Mouse (Mus musculus): ENCODE results near the gene Bpi. TPM values are rescaled to one million over a fixed set of nuclear protein-coding genes. Genes with fewer than 3 reads are reported as not detected.

Bpi gene
- polyA plus RNA-seq (2014; fragmentation: Nextera tagmentation; extraction: Ambion mirVana) = not detected in 2 replicates

- Histone ChIP-seq H3K4me3 (ENCODE audit: low read depth, low read length) (no peak within 1 kb of the TSS), H3K4me1 (ENCODE audit: control insufficient read depth, insufficient read depth, low read length) (peaks cover 18% of the 10 kb centered on the region; the same call in 1 of the 2 replicates), H3K9ac (replicated peaks; ENCODE audit: low read depth, low read length) (0 out of 2 replicates have a peak within 1 kb of the TSS, but pooled peaks have one; percentile 4), H3K27ac (ENCODE audit: low read length) (peak within 1 kb of the TSS; percentile 39; the same call in 1 of the 2 replicates), H3K4me2 (replicated peaks; ENCODE audit: low read depth, low read length) (0 out of 2 replicates have a peak within 1 kb of the TSS, but pooled peaks have one; percentile 0), H3K36me3 (ENCODE audit: control insufficient read depth, insufficient read depth, low read length) (no peaks in the 10 kb centered on the region), H3K27me3 (ENCODE audit: control insufficient read depth, insufficient read depth, low read length) (no peaks in the 10 kb centered on the region), H3K9me3 (ENCODE audit: control insufficient read depth, low read depth, low read length) (no peaks in the 10 kb centered on the region)
- no peak for ATAC-seq (ENCODE audit: insufficient number of reproducible peaks, insufficient read depth, low FRiP score, low read depth)
- WGBS = 58% methylated on average over 18 of the region's 18 CpGs
These were observed at the start of gene Bpi for GRCm38 (mm10) chr2:158258005-158258418. Gene Bpi, plus strand, starts transcription at chr2:158258094.

DNA sequence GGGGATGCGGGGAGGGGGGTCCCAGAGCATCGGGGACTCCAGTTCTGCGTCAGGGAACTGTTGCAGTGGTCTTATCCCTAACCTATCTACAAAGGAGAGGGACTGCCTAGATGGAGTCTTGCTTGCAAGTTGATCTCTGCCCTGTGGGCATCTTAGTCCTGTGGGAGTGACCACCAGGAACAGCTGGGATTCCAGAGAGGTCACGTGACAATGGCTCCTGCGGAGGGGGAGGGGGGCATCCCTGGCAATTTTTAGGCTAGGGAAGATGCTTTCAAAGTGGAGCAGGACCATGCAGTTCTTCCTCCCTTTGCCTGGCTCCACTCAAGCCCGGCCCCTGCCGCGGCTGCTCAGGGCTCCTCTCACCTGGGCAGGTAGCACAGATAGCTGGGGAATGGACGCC, 48.1 kb upstream of the Bpi start:
- WGBS = 59% methylated on average over 9 of the region's 9 CpGs
- no peak overlapping the region for H3K9ac ChIP-seq (replicated peaks; ENCODE audit: low read depth, low read length)
- no peak for ATAC-seq (ENCODE audit: insufficient number of reproducible peaks, insufficient read depth, low FRiP score, low read depth)

GRCm38 (mm10) chr2:158210503-158210902, 47.4 kb upstream of the Bpi start:
- 53% methylated on average over 4 of the region's 4 CpGs for WGBS
- no peak overlapping the region for H3K4me3 ChIP-seq (ENCODE audit: low read depth, low read length)

More for the DNA sequence above, 48.1 kb upstream of the Bpi start:
- H3K4me3 ChIP-seq (ENCODE audit: low read depth, low read length) = no peak overlapping the region
- no peaks in the 10 kb centered on the region for H3K27me3 ChIP-seq (ENCODE audit: control insufficient read depth, insufficient read depth, low read length)
- H3K4me2 ChIP-seq (replicated peaks; ENCODE audit: low read depth, low read length) = no peak overlapping the region
- H3K9me3 ChIP-seq (ENCODE audit: control insufficient read depth, low read depth, low read length) = no peaks in the 10 kb centered on the region
- H3K4me1 ChIP-seq (ENCODE audit: control insufficient read depth, insufficient read depth, low read length) = peaks cover 5% of the 10 kb centered on the region
- H3K27ac ChIP-seq (ENCODE audit: low read length) = no peak overlapping the region
- H3K36me3 ChIP-seq (ENCODE audit: control insufficient read depth, insufficient read depth, low read length) = no peaks in the 10 kb centered on the region

DNA sequence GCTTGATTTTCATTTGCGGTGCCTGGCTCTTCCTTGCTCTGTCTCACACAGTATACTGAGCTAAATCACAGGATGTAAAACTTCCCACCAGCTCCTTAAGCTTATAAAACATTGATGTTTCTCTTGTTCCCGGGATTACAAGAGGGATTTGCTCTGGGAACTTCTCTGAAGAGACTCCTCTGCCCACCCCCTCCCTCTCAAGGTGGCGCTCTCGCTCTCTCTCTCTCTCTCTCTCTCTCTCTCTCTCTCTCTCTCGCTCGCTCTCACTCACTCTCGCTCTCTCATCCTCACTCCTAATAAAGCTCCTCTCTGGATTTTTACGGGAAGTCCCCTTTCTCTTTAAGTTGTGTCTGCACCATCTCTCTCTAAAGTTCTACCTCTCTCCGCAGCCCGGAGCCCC, 46.9 kb upstream of the Bpi start:
- no peaks in the 10 kb centered on the region for H3K9me3 ChIP-seq (ENCODE audit: control insufficient read depth, low read depth, low read length)
- ATAC-seq (ENCODE audit: insufficient number of reproducible peaks, insufficient read depth, low FRiP score, low read depth) = no peak
- no peak overlapping the region for H3K9ac ChIP-seq (replicated peaks; ENCODE audit: low read depth, low read length)
- no peak overlapping the region for H3K4me3 ChIP-seq (ENCODE audit: low read depth, low read length)
- H3K4me1 ChIP-seq (ENCODE audit: control insufficient read depth, insufficient read depth, low read length) = peaks cover 9% of the 10 kb centered on the region
- H3K27me3 ChIP-seq (ENCODE audit: control insufficient read depth, insufficient read depth, low read length) = no peaks in the 10 kb centered on the region
- H3K27ac ChIP-seq (ENCODE audit: low read length) = no peak overlapping the region
- H3K36me3 ChIP-seq (ENCODE audit: control insufficient read depth, insufficient read depth, low read length) = no peaks in the 10 kb centered on the region
- no peak overlapping the region for H3K4me2 ChIP-seq (replicated peaks; ENCODE audit: low read depth, low read length)
- 25% methylated on average over 10 of the region's 10 CpGs for WGBS

More at GRCm38 (mm10) chr2:158210503-158210902, 47.4 kb upstream of the Bpi start:
- Histone ChIP-seq H3K9ac (replicated peaks; ENCODE audit: low read depth, low read length) (no peak overlapping the region), H3K4me1 (ENCODE audit: control insufficient read depth, insufficient read depth, low read length) (peaks cover 9% of the 10 kb centered on the region), H3K27ac (ENCODE audit: low read length) (no peak overlapping the region), H3K9me3 (ENCODE audit: control insufficient read depth, low read depth, low read length) (no peaks in the 10 kb centered on the region), H3K4me2 (replicated peaks; ENCODE audit: low read depth, low read length) (no peak overlapping the region), H3K36me3 (ENCODE audit: control insufficient read depth, insufficient read depth, low read length) (no peaks in the 10 kb centered on the region), H3K27me3 (ENCODE audit: control insufficient read depth, insufficient read depth, low read length) (no peaks in the 10 kb centered on the region)
- no peak for ATAC-seq (ENCODE audit: insufficient number of reproducible peaks, insufficient read depth, low FRiP score, low read depth)

GRCm38 (mm10) chr2:158211764-158212471, 46.0 kb upstream of the Bpi start:
- Histone ChIP-seq H3K27ac (ENCODE audit: low read length) (no peak overlapping the region), H3K9ac (replicated peaks; ENCODE audit: low read depth, low read length) (no peak overlapping the region), H3K4me2 (replicated peaks; ENCODE audit: low read depth, low read length) (no peak overlapping the region), H3K27me3 (ENCODE audit: control insufficient read depth, insufficient read depth, low read length) (no peaks in the 10 kb centered on the region), H3K36me3 (ENCODE audit: control insufficient read depth, insufficient read depth, low read length) (no peaks in the 10 kb centered on the region), H3K4me1 (ENCODE audit: control insufficient read depth, insufficient read depth, low read length) (peaks cover 9% of the 10 kb centered on the region), H3K4me3 (ENCODE audit: low read depth, low read length) (no peak overlapping the region), H3K9me3 (ENCODE audit: control insufficient read depth, low read depth, low read length) (no peaks in the 10 kb centered on the region)
- 65% methylated on average over 4 of the region's 4 CpGs for WGBS
- ATAC-seq (ENCODE audit: insufficient number of reproducible peaks, insufficient read depth, low FRiP score, low read depth) = no peak

GRCm38 (mm10) chr2:158215283-158216117, 42.4 kb upstream of the Bpi start:
- Histone ChIP-seq H3K9me3 (ENCODE audit: control insufficient read depth, low read depth, low read length) (no peaks in the 10 kb centered on the region), H3K36me3 (ENCODE audit: control insufficient read depth, insufficient read depth, low read length) (no peaks in the 10 kb centered on the region), H3K4me2 (replicated peaks; ENCODE audit: low read depth, low read length) (no peak overlapping the region), H3K4me1 (ENCODE audit: control insufficient read depth, insufficient read depth, low read length) (peaks cover 4% of the 10 kb centered on the region; the same call in 1 of the 2 replicates), H3K4me3 (ENCODE audit: low read depth, low read length) (no peak overlapping the region), H3K27ac (ENCODE audit: low read length) (no peak overlapping the region), H3K9ac (replicated peaks; ENCODE audit: low read depth, low read length) (no peak overlapping the region), H3K27me3 (ENCODE audit: control insufficient read depth, insufficient read depth, low read length) (no peaks in the 10 kb centered on the region)
- 29% methylated on average over 9 of the region's 9 CpGs for WGBS
- ATAC-seq (ENCODE audit: insufficient number of reproducible peaks, insufficient read depth, low FRiP score, low read depth) = peak; percentile 14; the same call in 1 of the 2 replicates

GRCm38 (mm10) chr2:158216510-158216909, 41.4 kb upstream of the Bpi start:
- ATAC-seq (ENCODE audit: insufficient number of reproducible peaks, insufficient read depth, low FRiP score, low read depth) = no peak
- peaks cover 4% of the 10 kb centered on the region; the same call in 1 of the 2 replicates for H3K4me1 ChIP-seq (ENCODE audit: control insufficient read depth, insufficient read depth, low read length)
- no peaks in the 10 kb centered on the region for H3K36me3 ChIP-seq (ENCODE audit: control insufficient read depth, insufficient read depth, low read length)
- 92% methylated on average over 8 of the region's 8 CpGs for WGBS
- H3K4me2 ChIP-seq (replicated peaks; ENCODE audit: low read depth, low read length) = no peak overlapping the region
- no peak overlapping the region for H3K27ac ChIP-seq (ENCODE audit: low read length)
- no peaks in the 10 kb centered on the region for H3K27me3 ChIP-seq (ENCODE audit: control insufficient read depth, insufficient read depth, low read length)
- no peak overlapping the region for H3K9ac ChIP-seq (replicated peaks; ENCODE audit: low read depth, low read length)
- H3K9me3 ChIP-seq (ENCODE audit: control insufficient read depth, low read depth, low read length) = no peaks in the 10 kb centered on the region
- no peak overlapping the region for H3K4me3 ChIP-seq (ENCODE audit: low read depth, low read length)

- no peak overlapping the region for H3K27ac ChIP-seq (ENCODE audit: low read length)
- H3K36me3 ChIP-seq (ENCODE audit: control insufficient read depth, insufficient read depth, low read length) = no peaks in the 10 kb centered on the region
- H3K9me3 ChIP-seq (ENCODE audit: control insufficient read depth, low read depth, low read length) = no peaks in the 10 kb centered on the region
- no peak overlapping the region for H3K9ac ChIP-seq (replicated peaks; ENCODE audit: low read depth, low read length)
- H3K4me2 ChIP-seq (replicated peaks; ENCODE audit: low read depth, low read length) = no peak overlapping the region
- no peaks in the 10 kb centered on the region for H3K27me3 ChIP-seq (ENCODE audit: control insufficient read depth, insufficient read depth, low read length)
- 95% methylated on average over 2 of the region's 2 CpGs for WGBS
- H3K4me3 ChIP-seq (ENCODE audit: low read depth, low read length) = no peak overlapping the region
- peaks cover 12% of the 10 kb centered on the region; the same call in 1 of the 2 replicates for H3K4me1 ChIP-seq (ENCODE audit: control insufficient read depth, insufficient read depth, low read length)
- no peak for ATAC-seq (ENCODE audit: insufficient number of reproducible peaks, insufficient read depth, low FRiP score, low read depth)
These were observed 38.3 kb upstream of the Bpi start for GRCm38 (mm10) chr2:158219562-158219961.

Data from stomach, embryonic 14.5 days (tissue).